Mouse (Mus musculus) spleen, postnatal 4 days (tissue): Measurements from ENCODE around the gene Efemp1.

ENCODE experiments used
- DNase-seq, 2 experiments: peaks; one replicate each; pipeline ENCODE4 v3.0.0; 2022; ENCODE audit warnings: low spot score in 2 of 2

Efemp1 gene

GRCm38 (mm10) chr11:28853102-28853800, at the start of gene Efemp1:
Efemp1 (plus strand) TSS chr11:28853204.
- no peak for DNase-seq

DNA sequence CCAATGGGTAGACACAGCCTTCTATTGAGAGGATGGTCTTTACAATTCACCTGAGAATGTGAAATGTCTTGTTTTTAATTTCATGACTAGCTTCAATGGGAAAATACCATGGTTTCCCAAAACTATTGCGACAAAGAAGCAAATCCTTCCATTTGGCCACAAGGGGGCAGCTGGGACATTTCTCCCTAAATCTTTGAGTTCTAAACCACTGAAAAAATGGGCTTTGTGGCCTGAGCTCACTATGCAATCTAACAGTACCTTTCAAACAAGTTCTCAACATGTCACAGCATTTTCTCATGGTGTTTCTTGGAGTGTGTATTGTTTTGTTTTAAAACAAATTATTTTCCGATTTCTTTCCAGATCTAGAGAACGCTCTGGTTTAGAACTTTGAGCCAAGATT, 44.3 kb upstream of the Efemp1 start:
- no peak for DNase-seq

DNA sequence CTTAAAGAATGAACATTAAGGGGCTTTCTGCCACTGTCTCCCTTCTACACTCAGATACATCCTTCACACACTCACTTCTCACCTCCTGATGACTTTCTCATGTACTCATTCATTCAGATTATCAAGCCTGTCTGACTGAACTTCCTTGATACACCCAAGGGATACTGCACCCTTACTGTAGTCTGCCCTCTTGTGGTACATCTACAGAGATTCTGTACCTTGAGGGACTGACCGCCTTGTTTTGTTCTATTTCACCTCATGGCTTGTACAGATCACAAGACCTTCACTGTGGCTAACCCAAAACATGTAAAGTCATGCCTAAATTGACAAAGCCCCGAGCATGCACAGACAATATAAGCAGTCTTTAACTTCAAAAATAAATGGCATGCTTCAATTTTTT, 41.1 kb upstream of the Efemp1 start:
- no peak for DNase-seq

- no peak for DNase-seq
Observed at GRCm38 (mm10) chr11:28812564-28812963, 40.4 kb upstream of the Efemp1 start.

- DNase-seq: no peak
Observed at GRCm38 (mm10) chr11:28817405-28817804, 35.6 kb upstream of the Efemp1 start.

DNA sequence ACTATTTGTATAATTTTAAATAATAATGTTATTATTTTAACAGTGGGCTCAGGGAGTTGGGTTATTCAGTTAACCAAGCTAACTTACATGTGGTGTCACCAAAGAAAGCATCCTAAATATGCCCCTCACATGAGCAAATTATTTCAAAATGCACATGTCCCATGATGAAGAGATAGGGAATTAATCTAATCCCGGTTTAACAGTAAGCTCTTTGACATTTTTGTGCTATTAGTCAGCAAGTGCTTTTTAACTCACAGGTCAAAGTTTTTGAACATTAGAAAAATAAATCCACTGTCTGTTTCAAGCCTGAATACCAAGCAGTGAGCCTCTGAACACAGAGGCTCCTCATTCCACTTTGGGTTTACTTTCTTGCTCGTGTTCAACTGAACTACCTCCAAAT, 26.1 kb upstream of the Efemp1 start:
- no peak for DNase-seq

- DNase-seq: no peak
Observed at GRCm38 (mm10) chr11:28833809-28834208, 19.2 kb upstream of the Efemp1 start.

- no peak for DNase-seq
Observed at GRCm38 (mm10) chr11:28835141-28835540, 17.9 kb upstream of the Efemp1 start.

DNA sequence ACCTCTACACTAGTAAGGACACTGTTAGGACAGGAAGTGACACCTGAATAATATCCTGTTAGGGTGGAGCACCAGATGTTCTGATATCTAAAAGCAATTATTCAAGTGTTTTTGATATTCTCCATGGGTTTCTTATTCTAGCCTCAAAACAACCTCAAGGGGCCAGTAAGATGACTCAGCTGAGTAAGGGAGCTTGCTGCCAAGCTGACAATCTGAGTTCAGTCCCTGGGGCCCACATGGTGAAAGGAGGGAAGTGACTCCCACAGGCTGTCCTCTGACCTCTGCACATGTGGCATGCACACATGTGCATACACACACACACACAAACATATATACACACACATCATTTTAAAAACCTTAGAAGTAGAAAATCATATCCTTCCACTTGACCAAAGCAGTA, 3.2 kb upstream of the Efemp1 start:
- no peak for DNase-seq

DNA sequence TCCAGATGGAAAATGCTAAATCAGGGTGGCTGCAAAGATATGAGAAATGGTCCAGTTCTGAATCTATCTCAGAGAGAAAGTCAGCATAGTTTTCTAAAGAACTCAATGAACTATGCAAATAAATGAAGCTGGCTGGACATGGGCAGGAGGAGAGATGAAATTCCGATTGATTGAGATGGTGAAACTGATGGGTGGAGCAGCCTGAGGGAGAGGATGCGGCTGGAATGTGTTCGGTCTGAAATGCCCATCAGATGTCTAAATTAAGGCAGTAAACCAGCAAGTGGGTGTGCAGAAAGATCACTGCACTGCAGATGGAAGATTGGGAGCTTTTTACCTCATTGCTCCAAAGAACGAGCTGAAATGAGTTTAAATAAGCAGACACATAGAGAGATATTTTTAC, 1.4 kb upstream of the Efemp1 start:
- DNase-seq: no peak

DNA sequence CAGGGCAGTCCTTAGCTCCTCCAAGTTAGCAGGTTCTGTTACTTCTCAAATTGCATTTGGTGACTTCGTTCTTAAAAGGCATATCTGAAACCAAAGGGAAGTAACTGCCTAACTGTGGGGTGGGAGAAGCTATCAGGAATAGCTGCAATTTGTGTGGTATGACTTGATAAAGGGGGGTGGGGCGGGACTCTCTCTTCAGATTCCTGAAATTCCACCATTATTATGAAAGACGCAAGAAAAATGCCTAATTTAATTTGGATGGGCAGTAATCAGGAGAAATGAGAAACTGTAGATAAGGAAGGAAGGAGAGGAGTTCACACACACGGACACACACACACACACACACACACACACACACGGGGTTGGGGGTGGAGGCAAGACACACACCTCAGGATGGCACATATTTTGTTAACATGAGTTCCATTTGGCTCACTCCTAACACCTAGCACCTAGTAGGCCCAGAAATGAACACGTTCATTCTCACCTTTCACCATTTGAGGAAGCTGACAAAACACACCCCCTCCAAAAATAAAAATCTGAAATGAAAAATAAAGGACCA, 564 bp upstream of the Efemp1 start:
- no peak for DNase-seq

- no peak for DNase-seq
Observed at GRCm38 (mm10) chr11:28859125-28859524, 6.1 kb downstream of the Efemp1 start.

DNA sequence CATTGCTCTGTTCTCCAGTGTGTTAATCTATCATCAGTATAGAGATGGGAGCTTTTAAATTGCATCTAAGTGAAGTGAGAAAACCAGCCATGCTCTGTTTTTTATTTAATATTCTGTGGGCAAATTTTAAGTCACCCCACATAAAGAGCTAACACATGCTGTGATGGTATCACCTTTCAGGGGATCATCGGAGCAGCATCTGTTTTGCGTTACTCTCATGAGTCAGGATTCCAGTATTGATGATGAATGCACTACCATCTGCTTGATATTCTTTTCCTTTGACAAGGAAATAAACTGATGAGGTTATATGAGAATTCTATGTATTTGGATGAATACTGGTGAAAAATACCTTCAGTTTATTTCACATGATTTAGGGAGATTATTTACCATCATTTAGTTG, 16.1 kb downstream of the Efemp1 start:
- DNase-seq: no peak

GRCm38 (mm10) chr11:28881381-28881976, 28.5 kb downstream of the Efemp1 start:
- no peak for DNase-seq

DNA sequence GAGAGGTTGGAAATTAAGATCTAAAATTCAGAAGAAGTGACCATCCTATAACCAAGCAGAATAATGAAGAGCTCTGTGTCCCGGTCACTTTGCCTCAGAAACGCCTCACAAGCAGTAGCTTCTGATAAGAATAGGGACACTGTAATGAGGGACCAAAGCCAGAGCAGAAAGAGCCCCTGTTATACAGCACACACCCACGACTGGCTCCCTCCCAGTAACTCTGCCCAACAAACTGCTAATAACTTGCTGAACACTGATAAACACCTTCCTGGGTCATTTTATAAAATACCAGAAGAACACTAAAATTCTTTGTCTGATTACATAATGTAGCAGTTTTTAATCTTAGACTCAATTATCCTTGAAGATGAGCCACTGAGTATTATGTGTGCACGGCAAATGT, 30.1 kb downstream of the Efemp1 start:
- no peak for DNase-seq

- no peak for DNase-seq
Observed at GRCm38 (mm10) chr11:28889538-28889937, 36.5 kb downstream of the Efemp1 start.

DNA sequence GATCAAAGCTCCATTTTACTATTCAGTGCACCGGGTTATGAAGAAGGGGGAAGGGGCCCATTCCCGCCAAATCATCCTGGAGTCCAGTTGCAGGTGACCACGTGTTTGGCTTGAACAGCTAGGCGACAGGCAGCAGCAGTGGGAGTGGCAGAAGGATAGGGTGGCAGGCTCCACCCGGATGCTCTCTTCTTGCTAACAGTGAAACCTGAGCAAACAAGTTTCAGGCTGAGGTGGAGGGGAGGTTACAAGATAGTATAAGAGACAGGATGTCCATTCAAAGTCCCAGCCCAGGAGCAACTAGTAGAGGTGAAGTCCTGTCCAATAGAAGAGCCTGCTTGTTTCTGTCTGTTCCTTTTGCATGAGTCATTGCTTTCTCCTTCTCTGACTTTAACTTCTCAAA, 38.5 kb downstream of the Efemp1 start:
- DNase-seq: no peak

GRCm38 (mm10) chr11:28899420-28899819, 46.4 kb downstream of the Efemp1 start:
- no peak for DNase-seq

GRCm38 (mm10) chr11:28904596-28904995, 51.6 kb downstream of the Efemp1 start:
- no peak for DNase-seq

- DNase-seq: no peak
Observed at GRCm38 (mm10) chr11:28906288-28906687, 53.3 kb downstream of the Efemp1 start.

DNA sequence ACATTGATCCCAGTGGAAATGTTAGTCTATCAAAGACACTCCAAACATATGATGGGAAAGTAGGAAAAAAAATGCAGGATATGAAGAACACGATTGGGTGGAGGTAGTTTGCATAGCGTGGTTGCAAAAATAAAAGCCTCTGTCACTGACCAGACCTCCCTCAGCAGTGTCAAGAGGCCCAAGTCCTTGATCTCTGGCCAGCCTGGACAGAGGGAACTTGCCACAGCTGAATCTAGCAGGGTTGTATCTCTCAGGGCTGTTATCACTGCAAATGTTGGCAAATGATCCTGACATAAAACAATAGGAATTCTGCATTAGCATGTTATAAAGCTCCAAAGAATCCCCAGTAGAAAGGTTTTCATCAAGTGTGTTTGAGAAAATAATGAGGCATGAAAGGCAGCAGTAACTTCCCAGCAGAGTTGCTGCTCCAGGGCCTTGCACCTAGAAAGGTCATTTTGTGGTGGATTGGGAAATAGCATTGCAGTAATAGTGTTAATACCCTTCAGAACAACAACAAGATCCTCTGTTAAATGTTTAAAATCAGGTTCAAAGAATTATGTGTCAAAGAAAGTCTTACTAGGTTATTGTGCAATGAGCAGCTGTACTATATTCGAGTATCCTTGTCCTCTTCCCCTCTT, 56.0 kb downstream of the Efemp1 start:
- DNase-seq: no peak

GRCm38 (mm10) chr11:28912469-28913138, 59.6 kb downstream of the Efemp1 start:
- DNase-seq: no peak
